Mouse (Mus musculus): ENCODE results near the gene D7Ertd443e.

GRCm38 (mm10) chr7:134227101-134227500 is 158.4 kb downstream of the D7Ertd443e start:
- TF ChIP-seq FLI1 (IDR thresholded peaks at IDR 0.05; ENCODE audit: low read length) (no peak), GATA1 (IDR thresholded peaks at IDR 0.05; ENCODE audit: borderline replicate concordance, low read length) (no peak)
